Mouse (Mus musculus): ENCODE measurements around the gene Rexo4. TPM values are rescaled to one million over a fixed set of nuclear protein-coding genes. Genes with fewer than 3 reads are reported as not detected.

The Rexo4 gene
- total RNA-seq, 2 experiments from 2014 or later = 47.6 to 84.7 TPM

- ATAC-seq (replicated peaks; ENCODE audit: poor library complexity, severe bottlenecking) = no peak
Observed at GRCm38 (mm10) chr2:26912253-26912770, 51.9 kb downstream of the Rexo4 start.

DNA sequence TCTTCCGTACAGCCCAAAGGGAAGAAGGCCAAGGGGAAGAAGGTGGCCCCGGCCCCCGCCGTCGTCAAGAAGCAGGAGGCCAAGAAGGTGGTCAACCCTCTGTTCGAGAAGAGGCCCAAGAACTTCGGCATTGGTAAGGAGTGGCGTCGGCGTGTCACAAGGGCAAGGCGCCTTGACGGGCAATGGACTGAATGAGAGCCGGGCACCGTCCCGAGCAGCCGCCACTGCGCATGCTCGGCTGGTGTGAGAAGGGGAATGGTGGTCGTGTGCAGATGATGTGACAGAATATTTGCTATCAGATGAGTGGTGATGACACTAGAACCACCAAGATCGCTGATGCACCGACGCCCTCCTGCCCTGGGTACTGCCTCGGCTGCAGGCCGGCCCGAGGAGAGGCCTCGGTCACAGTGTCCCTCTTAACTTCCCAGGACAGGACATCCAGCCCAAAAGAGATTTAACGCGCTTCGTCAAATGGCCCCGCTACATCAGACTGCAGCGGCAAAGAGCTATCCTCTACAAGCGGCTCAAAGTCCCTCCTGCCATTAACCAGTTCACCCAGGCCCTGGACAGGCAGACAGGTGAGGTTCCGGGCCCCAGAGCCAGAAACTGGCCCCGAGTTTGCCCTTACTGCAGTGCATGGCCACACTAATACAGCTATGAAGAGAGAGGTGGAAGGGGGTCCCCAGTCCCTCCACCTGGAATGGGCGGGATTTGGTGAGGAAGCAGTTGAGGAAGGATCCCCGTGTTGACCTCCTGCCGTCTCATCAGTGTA, 53.0 kb downstream of the Rexo4 start:
- peak; percentile 31 for ATAC-seq (replicated peaks; ENCODE audit: poor library complexity, severe bottlenecking)

- peak; percentile 81 for ATAC-seq (replicated peaks; ENCODE audit: poor library complexity, severe bottlenecking)
Observed at GRCm38 (mm10) chr2:26910124-26910993, 53.8 kb downstream of the Rexo4 start, which contains the start of the genes Med22 and Rpl7a. Med22 (minus strand) TSS chr2:26910677. Rpl7a (plus strand) TSS chr2:26910764.

GRCm38 (mm10) chr2:26909387-26909784, 54.8 kb downstream of the Rexo4 start:
- ATAC-seq (replicated peaks; ENCODE audit: poor library complexity, severe bottlenecking) = no peak

DNA sequence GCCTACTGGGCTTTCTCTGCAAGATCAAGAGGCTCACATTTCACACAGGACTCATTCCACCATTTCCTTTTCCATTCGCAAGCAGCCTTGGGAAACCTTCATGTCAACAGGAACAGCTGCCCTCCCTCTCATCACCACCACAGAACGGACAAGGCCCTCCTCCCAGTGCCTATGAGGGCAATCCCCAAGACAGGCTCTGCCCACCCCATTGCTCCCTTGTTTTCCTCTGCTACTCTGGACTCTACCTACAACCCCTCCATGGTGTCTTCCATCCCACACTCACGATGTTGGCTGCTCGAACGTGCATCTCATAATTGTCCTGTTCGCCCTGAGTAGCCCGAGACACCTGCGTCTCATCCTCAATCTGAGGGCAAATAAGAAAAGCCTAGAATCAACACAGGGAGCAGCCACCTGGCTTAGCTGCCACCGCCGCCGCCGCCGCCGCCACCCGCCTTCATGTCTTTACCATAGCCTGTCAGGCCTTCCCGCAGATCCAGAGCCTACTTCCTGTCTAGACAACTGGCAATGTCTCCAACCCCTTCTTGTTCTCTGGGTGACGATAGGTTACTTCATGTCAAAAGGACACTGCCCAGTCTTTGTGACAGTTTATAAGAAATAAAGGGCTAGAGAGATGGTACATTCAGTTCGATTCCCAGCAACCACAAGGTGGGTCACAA, 55.3 kb downstream of the Rexo4 start:
- no peak for ATAC-seq (replicated peaks; ENCODE audit: poor library complexity, severe bottlenecking)

- no peak for ATAC-seq (replicated peaks; ENCODE audit: poor library complexity, severe bottlenecking)
Observed at GRCm38 (mm10) chr2:26907109-26907508, 57.1 kb downstream of the Rexo4 start.

DNA sequence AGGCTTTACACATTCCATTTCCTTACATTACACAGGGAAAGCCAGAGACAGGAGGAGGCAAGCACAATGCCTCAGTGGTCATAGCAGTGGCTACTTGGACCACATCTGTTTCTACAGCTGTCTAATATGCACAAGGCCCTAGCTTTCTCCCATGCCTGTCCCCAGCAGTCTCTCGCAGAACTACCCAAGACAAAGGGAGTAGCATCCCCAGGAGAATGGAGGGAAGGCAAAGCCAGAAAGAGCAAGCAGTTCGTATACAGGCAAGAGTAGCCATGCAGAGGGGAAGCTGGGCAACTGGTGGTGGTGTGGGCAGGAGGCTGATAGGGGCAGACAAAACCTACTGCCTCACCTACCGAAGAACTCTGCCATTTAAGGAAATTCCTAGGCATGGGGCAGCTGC, 57.8 kb downstream of the Rexo4 start:
- ATAC-seq (replicated peaks; ENCODE audit: poor library complexity, severe bottlenecking) = no peak

- ATAC-seq (replicated peaks; ENCODE audit: poor library complexity, severe bottlenecking) = no peak
Observed at GRCm38 (mm10) chr2:26905936-26906335, 58.2 kb downstream of the Rexo4 start.

Other genes with a start within 250 kb of the Rexo4 start
- not detected in 2 replicates for gene Abo, start 99.4 kb downstream of the Rexo4 start, total RNA-seq (2014; fragmentation: Nextera tagmentation)
- not detected in 2 replicates for gene Abo, start 99.4 kb downstream of the Rexo4 start, total RNA-seq (2017)
- gene Surf6, start 61.5 kb downstream of the Rexo4 start, total RNA-seq (2014; fragmentation: Nextera tagmentation) = 21.7 and 22.5 TPM in 2 replicates
- gene Surf6, start 61.5 kb downstream of the Rexo4 start, total RNA-seq (2017) = 53.0 and 55.7 TPM in 2 replicates
- gene Med22, start 53.7 kb downstream of the Rexo4 start, total RNA-seq (2014; fragmentation: Nextera tagmentation) = 16.7 and 17.4 TPM in 2 replicates
- 17.2 and 19.0 TPM in 2 replicates for gene Med22, start 53.7 kb downstream of the Rexo4 start, total RNA-seq (2017)
- 2,412 and 2,423 TPM in 2 replicates for gene Rpl7a, start 53.6 kb downstream of the Rexo4 start, total RNA-seq (2014; fragmentation: Nextera tagmentation)
- 2,233 and 2,391 TPM in 2 replicates for gene Rpl7a, start 53.6 kb downstream of the Rexo4 start, total RNA-seq (2017)
- 42.8 and 48.8 TPM in 2 replicates for gene Surf2, start 48.0 kb downstream of the Rexo4 start, total RNA-seq (2014; fragmentation: Nextera tagmentation)
- gene Surf2, start 48.0 kb downstream of the Rexo4 start, total RNA-seq (2017) = 72.9 and 77.2 TPM in 2 replicates
- gene Surf1, start 47.9 kb downstream of the Rexo4 start, total RNA-seq (2014; fragmentation: Nextera tagmentation) = 46.4 and 74.7 TPM in 2 replicates
- 40.0 and 75.4 TPM in 2 replicates for gene Surf1, start 47.9 kb downstream of the Rexo4 start, total RNA-seq (2017)
- gene Surf4, start 30.5 kb downstream of the Rexo4 start, total RNA-seq (2014; fragmentation: Nextera tagmentation) = 177 and 217 TPM in 2 replicates
- gene Surf4, start 30.5 kb downstream of the Rexo4 start, total RNA-seq (2017) = 107 and 110 TPM in 2 replicates
- 2.2 and 2.9 TPM in 2 replicates for gene Stkld1, start 30.3 kb downstream of the Rexo4 start, total RNA-seq (2014; fragmentation: Nextera tagmentation)
- 0.09 TPM in 1 of 2 replicates, not detected in the other for gene Stkld1, start 30.3 kb downstream of the Rexo4 start, total RNA-seq (2017)
- gene Adamts13, start 9.0 kb upstream of the Rexo4 start, total RNA-seq (2014; fragmentation: Nextera tagmentation) = not detected in 2 replicates
- gene Adamts13, start 9.0 kb upstream of the Rexo4 start, total RNA-seq (2017) = 0.04 TPM in 1 of 2 replicates, not detected in the other
- 15.5 and 18.8 TPM in 2 replicates for gene Cacfd1, start 45.5 kb upstream of the Rexo4 start, total RNA-seq (2014; fragmentation: Nextera tagmentation)
- gene Cacfd1, start 45.5 kb upstream of the Rexo4 start, total RNA-seq (2017) = 1.6 and 3.5 TPM in 2 replicates
- 4.6 and 7.5 TPM in 2 replicates for gene Slc2a6, start 63.6 kb upstream of the Rexo4 start, total RNA-seq (2014; fragmentation: Nextera tagmentation)
- 2.6 and 4.0 TPM in 2 replicates for gene Slc2a6, start 63.6 kb upstream of the Rexo4 start, total RNA-seq (2017)
- gene Mymk, start 107.8 kb upstream of the Rexo4 start, total RNA-seq (2014; fragmentation: Nextera tagmentation) = not detected in 2 replicates
- gene Mymk, start 107.8 kb upstream of the Rexo4 start, total RNA-seq (2017) = not detected in 2 replicates
- gene Adamtsl2, start 115.0 kb upstream of the Rexo4 start, total RNA-seq (2014; fragmentation: Nextera tagmentation) = not detected in 2 replicates
- gene Adamtsl2, start 115.0 kb upstream of the Rexo4 start, total RNA-seq (2017) = not detected in 2 replicates
- not detected in 2 replicates for gene Fam163b, start 178.1 kb upstream of the Rexo4 start, total RNA-seq (2014; fragmentation: Nextera tagmentation)
- not detected in 2 replicates for gene Fam163b, start 178.1 kb upstream of the Rexo4 start, total RNA-seq (2017)
- gene Dbh, start 200.8 kb upstream of the Rexo4 start, total RNA-seq (2014; fragmentation: Nextera tagmentation) = not detected in 2 replicates
- gene Dbh, start 200.8 kb upstream of the Rexo4 start, total RNA-seq (2017) = not detected in 2 replicates

Data from granulocyte monocyte progenitor cell, adult 5-6 weeks (primary cell).